Mouse (Mus musculus) gastrocnemius, adult 18-20 months (tissue): ENCODE results near the gene Abhd2. TPM values are rescaled to one million over a fixed set of nuclear protein-coding genes. Genes with fewer than 3 reads are reported as not detected.
A peak's percentile ranks its signal among the peaks of the same experiment; 100 is the strongest.

Experiments used
- DNase-seq: peaks from one replicate; pipeline ENCODE4 v3.0.0; 2021; ENCODE audit warnings: low spot score
- long read RNA-seq, 2 experiments: library from polyadenylated mRNA; stranded (forward); transcript quantifications; one replicate each; pipeline ENCODE4 v2.0.0; 2021
- total RNA-seq, 2 experiments: library from RNA; stranded (reverse); gene quantifications; 2 replicates each; pipeline ENCODE4 v1.2.3; 2021

Gene Abhd2
- total RNA-seq, result 1 to 10 TPM; 3.8 to 4.7 TPM
- long read RNA-seq, experiment 1, result 0 reads
- long read RNA-seq, experiment 2, result 0 reads

GRCm38 (mm10) chr7:79272789-79273718 is at the start of gene Abhd2:
Abhd2 (plus strand) TSS chr7:79273199.
- peak; percentile 100 for DNase-seq

DNA sequence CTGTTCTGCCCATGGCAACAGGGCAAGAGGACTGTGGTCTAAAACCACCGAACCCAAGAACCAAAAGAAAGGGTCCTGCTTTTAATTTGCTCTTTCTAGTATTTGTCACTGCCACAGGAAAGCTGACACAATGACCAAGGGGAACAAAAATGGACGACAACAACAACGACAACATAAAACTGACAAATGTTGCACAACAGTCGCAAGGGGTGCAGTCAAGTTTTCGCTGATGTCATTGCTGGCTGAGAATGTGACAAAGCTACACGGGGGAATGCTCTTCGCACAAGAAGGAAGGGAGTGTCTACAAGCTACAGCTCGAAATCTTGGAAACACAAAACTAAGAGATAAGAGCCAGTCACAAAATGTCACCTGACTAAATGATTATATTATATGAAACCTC is 47.5 kb upstream of the Abhd2 start:
- DNase-seq, result no peak

GRCm38 (mm10) chr7:79226172-79226571 is 46.8 kb upstream of the Abhd2 start:
- no peak for DNase-seq

GRCm38 (mm10) chr7:79226834-79227486 is 46.0 kb upstream of the Abhd2 start:
- DNase-seq, result no peak

GRCm38 (mm10) chr7:79228471-79228870 is 44.5 kb upstream of the Abhd2 start:
- DNase-seq, result peak; percentile 80

- no peak for DNase-seq
Observed at GRCm38 (mm10) chr7:79231577-79231976, 41.4 kb upstream of the Abhd2 start.

DNA sequence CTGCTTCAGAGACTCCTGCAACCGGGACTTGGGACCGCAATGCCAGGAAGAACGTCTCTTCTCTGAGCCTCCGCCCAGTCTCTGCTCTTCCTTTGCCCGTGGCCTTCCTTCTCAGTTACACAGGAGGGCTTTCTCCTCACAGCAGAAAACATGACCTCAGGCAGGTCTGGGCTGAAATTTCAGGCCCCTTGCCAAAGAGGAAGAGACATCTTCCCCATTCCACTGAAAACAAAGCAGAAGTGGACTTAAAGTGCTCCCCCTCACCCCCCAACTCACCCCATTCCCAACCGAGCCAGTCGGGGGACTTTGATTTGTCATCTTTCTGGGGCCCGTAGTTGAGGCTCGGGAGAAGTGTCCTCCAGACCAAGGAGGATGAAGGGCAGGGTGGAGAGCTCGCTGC is 41.0 kb upstream of the Abhd2 start:
- no peak for DNase-seq

- DNase-seq, result peak; percentile 34
Observed at GRCm38 (mm10) chr7:79238741-79239140, 34.3 kb upstream of the Abhd2 start.

DNA sequence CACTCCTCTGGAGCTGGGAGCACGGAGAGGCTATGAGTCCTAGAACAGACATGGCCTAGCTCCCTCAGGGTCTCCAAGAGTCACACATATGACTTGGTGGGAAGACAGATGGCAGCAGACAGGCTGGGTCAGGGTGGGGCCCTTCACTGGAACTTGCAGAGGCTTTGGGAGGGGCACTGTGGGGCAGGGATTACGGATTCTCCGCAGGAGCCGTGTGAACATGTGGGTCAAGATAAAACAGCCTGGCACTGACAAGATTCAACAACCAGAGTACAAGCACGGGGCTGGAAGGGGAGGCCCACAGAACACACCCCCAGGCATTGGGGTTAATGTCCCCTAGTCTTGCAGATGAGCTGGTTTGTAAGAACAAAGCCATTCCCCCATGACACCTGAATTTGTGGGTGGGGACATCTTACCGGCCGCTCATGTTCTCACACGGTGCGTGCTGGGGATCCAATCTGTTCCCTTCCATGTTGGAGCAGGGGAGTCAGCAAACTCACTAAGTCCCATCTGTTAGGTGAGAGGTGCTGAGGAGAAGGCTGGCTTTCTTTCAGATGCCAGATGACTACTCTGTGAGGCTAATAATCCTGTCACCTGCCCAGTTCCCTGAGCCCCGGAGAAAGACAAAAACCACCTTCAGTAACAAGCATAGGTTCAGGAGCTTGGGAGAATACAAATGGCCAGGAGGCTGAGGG is 30.9 kb upstream of the Abhd2 start:
- DNase-seq, result no peak

DNA sequence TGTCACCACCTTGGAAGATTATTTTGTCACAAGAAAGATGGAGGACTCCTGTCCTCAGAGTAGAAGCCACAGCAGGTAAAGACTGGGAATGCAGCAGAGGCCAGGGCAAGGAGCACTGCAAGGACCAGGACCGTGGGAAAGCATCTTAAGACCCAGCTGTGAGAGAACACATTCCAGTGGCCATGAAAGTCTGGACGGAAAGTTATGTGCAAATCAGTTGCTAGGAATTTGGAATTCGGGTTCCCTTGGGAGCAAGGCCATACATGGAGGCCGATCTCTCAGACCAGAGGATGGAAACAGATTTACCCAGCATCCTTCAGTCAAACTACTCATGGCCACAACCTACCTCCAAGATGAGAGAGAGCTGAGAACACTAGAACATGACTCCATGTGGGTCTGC is 29.8 kb upstream of the Abhd2 start:
- DNase-seq, result no peak

DNA sequence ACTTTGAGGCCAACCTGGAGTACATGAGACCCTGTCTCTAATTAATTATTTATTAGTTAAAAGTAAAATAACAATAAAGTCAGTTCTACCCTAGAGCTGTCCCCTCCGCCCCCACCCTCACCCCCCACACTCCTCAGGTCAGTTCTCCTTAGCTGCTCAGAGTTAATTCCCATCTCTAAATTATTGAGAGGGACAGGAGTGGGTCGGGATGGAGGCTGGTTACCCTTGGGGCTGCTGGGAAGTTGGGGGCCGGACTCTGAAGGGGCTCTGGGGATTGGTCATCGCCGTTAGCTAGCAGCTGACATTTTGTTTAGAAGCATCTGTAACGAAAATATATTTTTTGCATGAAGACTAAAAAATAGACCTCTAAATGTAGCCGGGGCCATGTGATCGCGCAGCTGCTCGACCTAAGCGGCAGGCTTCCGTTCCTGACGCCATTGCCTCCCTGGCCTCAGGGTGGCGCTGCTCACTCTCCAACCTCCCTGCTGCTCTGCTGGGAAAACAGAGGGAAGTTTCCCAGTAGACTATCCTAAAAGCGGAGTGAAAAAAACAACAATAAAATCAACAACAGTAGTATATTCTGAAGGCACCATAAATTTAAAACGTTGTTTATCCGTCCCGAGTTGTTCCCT is 26.8 kb upstream of the Abhd2 start:
- DNase-seq, result peak; percentile 63

GRCm38 (mm10) chr7:79247408-79247807 is 25.6 kb upstream of the Abhd2 start:
- no peak for DNase-seq

DNA sequence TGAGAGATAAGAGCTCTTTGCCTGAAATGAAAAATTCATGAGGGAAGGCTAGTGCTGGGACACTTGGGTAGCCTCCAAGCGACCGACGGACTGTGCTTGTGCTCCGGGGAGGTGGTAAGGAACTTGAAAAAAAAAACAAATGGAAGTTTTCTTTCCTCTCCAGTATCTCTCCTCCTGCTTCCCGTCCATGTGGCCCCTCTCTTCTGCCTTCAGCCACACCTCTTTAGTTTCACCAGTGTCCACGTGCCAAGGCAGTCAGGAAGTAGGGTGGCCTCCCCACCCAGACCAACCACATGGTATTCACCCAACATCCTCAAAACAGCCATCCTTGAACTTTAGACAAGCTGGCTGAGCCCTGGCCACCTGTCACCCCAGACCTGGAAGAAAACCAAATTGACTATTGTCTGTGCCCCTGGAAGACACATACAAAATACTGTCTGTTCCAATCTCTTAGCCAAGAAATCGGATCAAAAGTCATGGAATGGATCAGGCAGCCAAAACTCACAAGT is 25.1 kb upstream of the Abhd2 start:
- no peak for DNase-seq

- DNase-seq, result no peak
Observed at GRCm38 (mm10) chr7:79249581-79249980, 23.4 kb upstream of the Abhd2 start.

DNA sequence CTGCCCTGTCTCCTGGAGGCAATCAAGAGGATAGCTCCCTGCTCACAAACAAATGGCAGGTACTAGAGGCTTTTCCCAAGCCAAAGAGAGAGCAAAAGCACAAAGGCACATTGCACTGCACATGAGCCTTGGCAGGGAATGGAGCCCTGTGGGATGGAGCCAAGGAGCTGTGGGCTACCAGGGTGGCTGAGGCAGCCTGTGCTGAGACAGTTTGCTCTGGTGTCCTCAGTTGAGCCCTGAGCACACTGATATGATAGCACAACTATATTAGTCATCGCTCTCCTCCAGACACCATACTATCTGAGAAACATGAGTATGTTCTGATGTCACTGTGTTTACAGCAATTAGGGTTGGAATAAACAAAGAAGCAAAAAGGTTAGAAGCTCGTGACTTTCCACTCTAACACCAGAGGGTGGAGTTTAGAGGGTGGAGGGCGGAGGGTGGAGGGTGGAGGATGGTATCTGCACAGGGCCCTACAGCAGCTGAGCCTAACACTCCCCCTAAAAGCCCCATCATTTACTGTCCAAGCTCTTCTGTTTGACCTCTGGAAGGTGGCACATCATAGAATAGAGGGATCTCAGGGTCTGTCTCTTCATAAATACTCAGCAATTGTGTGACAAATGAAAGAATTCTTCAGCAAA is 18.6 kb upstream of the Abhd2 start:
- DNase-seq, result no peak

DNA sequence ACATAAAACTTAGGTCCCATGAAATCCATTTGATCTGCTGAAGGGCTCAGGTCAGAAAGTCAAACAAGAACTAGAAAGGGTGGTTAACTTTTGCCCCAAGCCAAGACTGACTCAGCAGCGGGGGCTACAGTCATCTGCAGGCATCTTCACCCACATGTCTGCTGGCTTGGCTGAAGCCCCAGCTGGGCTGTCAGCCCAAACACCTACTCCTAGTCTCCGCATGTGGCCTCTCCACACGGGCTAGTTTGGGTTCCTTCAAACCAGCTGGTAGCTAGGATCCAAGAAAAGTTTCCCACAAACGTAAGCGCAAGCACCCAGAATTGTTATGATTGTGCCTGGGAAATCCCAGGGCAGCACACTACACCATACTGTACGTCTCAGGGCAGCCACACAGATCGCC is 17.6 kb upstream of the Abhd2 start:
- DNase-seq, result no peak

- no peak for DNase-seq
Observed at GRCm38 (mm10) chr7:79255752-79256151, 17.2 kb upstream of the Abhd2 start.

- DNase-seq, result no peak
Observed at GRCm38 (mm10) chr7:79256716-79257115, 16.3 kb upstream of the Abhd2 start.

DNA sequence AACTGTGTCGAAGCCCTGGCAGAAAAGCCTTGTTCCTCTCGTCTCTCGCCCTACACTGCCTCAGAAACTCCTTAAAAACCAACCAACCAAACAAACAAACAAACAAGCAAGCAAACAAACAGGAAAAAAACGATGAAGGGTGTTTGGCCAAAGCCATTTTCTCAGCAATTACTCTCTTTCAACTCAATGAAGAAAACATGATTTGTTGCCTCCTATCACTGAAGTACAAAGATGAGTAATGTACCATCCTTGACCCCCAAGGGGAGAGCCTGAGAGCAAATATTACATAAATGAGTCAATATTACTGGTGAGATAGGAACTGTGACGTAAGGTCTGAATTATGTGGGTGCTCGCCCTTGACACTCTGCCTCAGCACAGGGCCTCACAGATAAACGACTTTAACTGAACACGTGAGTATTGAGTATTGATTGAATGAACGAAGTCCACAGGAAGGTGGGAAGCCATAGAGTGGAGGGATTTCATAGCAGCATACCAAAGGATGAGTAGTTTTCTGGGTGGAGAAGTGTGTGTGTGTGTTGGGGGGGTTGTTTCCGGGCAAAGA is 13.9 kb upstream of the Abhd2 start:
- DNase-seq, result no peak

DNA sequence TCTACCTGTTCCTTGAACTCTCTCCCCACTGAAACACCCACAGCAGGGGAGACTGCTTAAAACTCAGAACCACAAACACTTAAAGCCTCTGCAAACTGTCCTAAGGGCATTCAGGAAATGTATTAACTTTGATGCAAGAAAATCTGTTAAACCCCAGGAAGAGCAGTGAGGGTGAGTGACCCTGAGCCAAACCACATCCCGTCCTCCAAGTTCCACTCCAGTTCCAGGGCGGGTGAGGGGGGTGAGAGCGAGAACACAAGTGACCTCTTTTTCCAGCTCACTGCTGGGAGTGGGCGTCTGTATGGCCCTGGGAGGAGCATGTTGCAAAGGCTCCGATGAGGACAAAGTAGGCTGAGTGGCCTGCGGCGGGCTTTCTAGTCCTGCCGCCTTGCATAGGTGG is 10.5 kb upstream of the Abhd2 start:
- no peak for DNase-seq

DNA sequence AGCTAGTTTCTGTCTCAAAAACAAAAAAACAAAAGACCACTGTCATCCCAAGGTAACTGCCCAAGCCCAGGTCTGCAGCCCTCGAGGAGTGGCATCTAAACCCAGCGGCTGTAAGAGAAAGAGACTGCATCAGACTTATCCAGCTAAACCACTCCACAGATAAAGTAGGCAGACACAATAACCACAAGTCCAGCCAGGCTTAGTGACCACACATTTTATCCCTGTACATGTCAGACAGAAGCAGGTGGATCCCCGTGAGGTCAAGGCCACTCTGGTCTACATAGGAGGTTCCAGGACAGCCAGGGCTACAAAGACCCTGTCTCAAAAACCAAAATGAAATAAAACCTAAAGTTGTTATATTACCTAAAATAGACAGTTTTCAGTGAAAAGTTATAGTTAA is 9.2 kb upstream of the Abhd2 start:
- no peak for DNase-seq
